Mouse (Mus musculus): ENCODE measurements around the gene Tmem94.

Gene Tmem94

GRCm38 (mm10) chr11:115833021-115833513 lies 67.8 kb downstream of the Tmem94 start:
- peak; percentile 47 to 71 for DNase-seq

GRCm38 (mm10) chr11:115834033-115834432 lies 68.8 kb downstream of the Tmem94 start:
- no peak for DNase-seq

- DNase-seq, result peak in 1 of 2 experiments; percentile 54
These were observed 71.6 kb downstream of the Tmem94 start for GRCm38 (mm10) chr11:115836656-115837395.

- no peak for DNase-seq
These were observed 72.5 kb downstream of the Tmem94 start for GRCm38 (mm10) chr11:115837606-115838345.

- DNase-seq, result peak; percentile 81 to 88
These were observed 73.7 kb downstream of the Tmem94 start for GRCm38 (mm10) chr11:115838895-115839311.

GRCm38 (mm10) chr11:115839732-115840131 lies 74.5 kb downstream of the Tmem94 start:
- no peak for DNase-seq

- DNase-seq, result no peak
These were observed 75.8 kb downstream of the Tmem94 start for GRCm38 (mm10) chr11:115841044-115841443.

GRCm38 (mm10) chr11:115841961-115842550 lies 76.8 kb downstream of the Tmem94 start:
- peak in 1 of 2 experiments; percentile 55 for DNase-seq

- DNase-seq, result no peak
These were observed 78.1 kb downstream of the Tmem94 start for GRCm38 (mm10) chr11:115843141-115843890.

- peak; percentile 69 to 85 for DNase-seq
These were observed 78.6 kb downstream of the Tmem94 start for GRCm38 (mm10) chr11:115843891-115844239.

- no peak for DNase-seq
These were observed 79.0 kb downstream of the Tmem94 start for GRCm38 (mm10) chr11:115844240-115844639.

GRCm38 (mm10) chr11:115845819-115846218 lies 80.6 kb downstream of the Tmem94 start:
- DNase-seq, result no peak

All from lung, adult 18-20 months (tissue).